Mouse (Mus musculus): ENCODE results near the gene Vps36. TPM values are rescaled to one million over a fixed set of nuclear protein-coding genes. Genes with fewer than 3 reads are reported as not detected.

Vps36 gene
- polyA plus RNA-seq, 1 experiment: 52.4 TPM

DNA sequence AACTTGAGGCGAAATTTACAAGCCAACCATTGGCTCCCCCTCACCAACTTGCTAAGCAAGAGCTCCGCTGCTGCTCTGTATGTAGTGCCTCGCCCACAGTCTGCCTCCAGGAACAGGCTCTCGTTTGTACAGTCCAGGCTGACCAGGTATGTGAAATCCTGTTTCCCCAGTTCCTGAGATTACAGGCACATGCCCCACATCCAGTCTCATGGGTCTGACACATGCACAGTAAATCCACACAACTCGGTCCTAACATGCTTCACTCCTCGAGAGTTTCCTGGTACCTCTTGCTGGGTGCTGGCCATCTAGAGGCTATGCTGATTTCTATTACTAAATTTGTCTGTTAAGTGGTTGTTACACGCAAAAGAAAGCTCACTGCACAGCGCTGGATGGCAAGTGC is 33.8 kb downstream of the Vps36 start:
- no peak overlapping the region for H3K27ac ChIP-seq (ENCODE audit: insufficient read depth, low read length)
- no peaks in the 10 kb centered on the region for H3K9me3 ChIP-seq (replicated peaks; ENCODE audit: control insufficient read depth, insufficient read depth, low read length, poor library complexity, severe bottlenecking)
- TF ChIP-seq EP300 (IDR thresholded peaks at IDR 0.05; ENCODE audit: insufficient read depth, low read depth, low read length) (no peak), POLR2A (IDR thresholded peaks at IDR 0.05; ENCODE audit: insufficient read depth, low read length) (no peak), CTCF (IDR thresholded peaks at IDR 0.05; ENCODE audit: low read depth, low read length) (no peak)
- H3K4me3 ChIP-seq (ENCODE audit: low read depth, low read length): no peak overlapping the region
- no peak overlapping the region for H3K9ac ChIP-seq (ENCODE audit: low read depth, poor library complexity, severe bottlenecking)
- H3K27me3 ChIP-seq (ENCODE audit: control insufficient read depth, insufficient read depth, low read length, poor library complexity, severe bottlenecking): peaks cover 2% of the 10 kb centered on the region; the same call in 1 of the 2 replicates
- H3K36me3 ChIP-seq (ENCODE audit: control insufficient read depth, insufficient read depth, low read length, poor library complexity, severe bottlenecking): no peaks in the 10 kb centered on the region; the same call in 1 of the 2 replicates
- no peaks in the 10 kb centered on the region for H3K4me1 ChIP-seq (ENCODE audit: control insufficient read depth, insufficient read depth, low read length)

GRCm38 (mm10) chr8:22227061-22227877 is 34.7 kb downstream of the Vps36 start, which contains the start of gene Thsd1:
Gene Thsd1 (plus strand): TSS chr8:22227313.
- peak within 1 kb of the TSS; percentile 41 for H3K9ac ChIP-seq (ENCODE audit: low read depth, poor library complexity, severe bottlenecking)
- no peak for TF ChIP-seq POLR2A (IDR thresholded peaks at IDR 0.05; ENCODE audit: insufficient read depth, low read length)
- no peak for TF ChIP-seq CTCF (IDR thresholded peaks at IDR 0.05; ENCODE audit: low read depth, low read length)
- TF ChIP-seq EP300 (IDR thresholded peaks at IDR 0.05; ENCODE audit: insufficient read depth, low read depth, low read length): no peak
- peak within 1 kb of the TSS; percentile 89 for H3K4me3 ChIP-seq (ENCODE audit: low read depth, low read length)
- H3K27ac ChIP-seq (ENCODE audit: insufficient read depth, low read length): no peak within 1 kb of the TSS
- no peaks in the 10 kb centered on the region for H3K36me3 ChIP-seq (ENCODE audit: control insufficient read depth, insufficient read depth, low read length, poor library complexity, severe bottlenecking)
- no peaks in the 10 kb centered on the region for H3K9me3 ChIP-seq (replicated peaks; ENCODE audit: control insufficient read depth, insufficient read depth, low read length, poor library complexity, severe bottlenecking)
- no peaks in the 10 kb centered on the region for H3K4me1 ChIP-seq (ENCODE audit: control insufficient read depth, insufficient read depth, low read length)
- H3K27me3 ChIP-seq (ENCODE audit: control insufficient read depth, insufficient read depth, low read length, poor library complexity, severe bottlenecking): peaks cover 2% of the 10 kb centered on the region; the same call in 1 of the 2 replicates

DNA sequence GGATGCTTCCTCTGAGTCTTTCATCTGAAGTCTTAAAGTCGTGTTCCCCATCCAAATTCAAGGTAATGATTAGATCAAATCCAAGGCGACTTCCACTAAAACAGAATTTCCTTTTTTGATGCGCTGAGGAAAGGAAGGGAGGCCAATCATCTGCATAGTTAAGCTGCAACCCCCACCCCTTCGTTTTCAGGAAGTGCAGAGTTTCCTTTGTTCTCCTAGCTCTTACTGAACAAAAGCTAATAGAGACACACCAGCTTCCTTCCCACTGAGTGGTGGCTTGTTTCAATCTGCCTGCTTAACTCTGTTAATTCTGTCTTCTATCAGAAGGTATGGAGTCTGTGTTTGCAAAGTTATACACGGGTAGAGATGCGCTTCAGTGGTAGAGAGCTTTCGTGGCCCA is 36.0 kb downstream of the Vps36 start:
- Histone ChIP-seq H3K36me3 (ENCODE audit: control insufficient read depth, insufficient read depth, low read length, poor library complexity, severe bottlenecking) (no peaks in the 10 kb centered on the region), H3K4me3 (ENCODE audit: low read depth, low read length) (no peak overlapping the region), H3K9me3 (replicated peaks; ENCODE audit: control insufficient read depth, insufficient read depth, low read length, poor library complexity, severe bottlenecking) (no peaks in the 10 kb centered on the region), H3K27me3 (ENCODE audit: control insufficient read depth, insufficient read depth, low read length, poor library complexity, severe bottlenecking) (peaks cover 2% of the 10 kb centered on the region; the same call in 1 of the 2 replicates), H3K9ac (ENCODE audit: low read depth, poor library complexity, severe bottlenecking) (no peak overlapping the region), H3K27ac (ENCODE audit: insufficient read depth, low read length) (no peak overlapping the region), H3K4me1 (ENCODE audit: control insufficient read depth, insufficient read depth, low read length) (no peaks in the 10 kb centered on the region)
- TF ChIP-seq EP300 (IDR thresholded peaks at IDR 0.05; ENCODE audit: insufficient read depth, low read depth, low read length): no peak
- TF ChIP-seq POLR2A (IDR thresholded peaks at IDR 0.05; ENCODE audit: insufficient read depth, low read length): no peak
- no peak for TF ChIP-seq CTCF (IDR thresholded peaks at IDR 0.05; ENCODE audit: low read depth, low read length)

- H3K9me3 ChIP-seq (replicated peaks; ENCODE audit: control insufficient read depth, insufficient read depth, low read length, poor library complexity, severe bottlenecking): no peaks in the 10 kb centered on the region
- no peaks in the 10 kb centered on the region for H3K36me3 ChIP-seq (ENCODE audit: control insufficient read depth, insufficient read depth, low read length, poor library complexity, severe bottlenecking)
- H3K27ac ChIP-seq (ENCODE audit: insufficient read depth, low read length): no peak overlapping the region
- TF ChIP-seq POLR2A (IDR thresholded peaks at IDR 0.05; ENCODE audit: insufficient read depth, low read length) (no peak), EP300 (IDR thresholded peaks at IDR 0.05; ENCODE audit: insufficient read depth, low read depth, low read length) (no peak), CTCF (IDR thresholded peaks at IDR 0.05; ENCODE audit: low read depth, low read length) (no peak)
- H3K4me1 ChIP-seq (ENCODE audit: control insufficient read depth, insufficient read depth, low read length): no peaks in the 10 kb centered on the region
- no peaks in the 10 kb centered on the region for H3K27me3 ChIP-seq (ENCODE audit: control insufficient read depth, insufficient read depth, low read length, poor library complexity, severe bottlenecking)
- H3K9ac ChIP-seq (ENCODE audit: low read depth, poor library complexity, severe bottlenecking): no peak overlapping the region
- no peak overlapping the region for H3K4me3 ChIP-seq (ENCODE audit: low read depth, low read length)
These were observed 50.4 kb downstream of the Vps36 start for GRCm38 (mm10) chr8:22242986-22243385.

DNA sequence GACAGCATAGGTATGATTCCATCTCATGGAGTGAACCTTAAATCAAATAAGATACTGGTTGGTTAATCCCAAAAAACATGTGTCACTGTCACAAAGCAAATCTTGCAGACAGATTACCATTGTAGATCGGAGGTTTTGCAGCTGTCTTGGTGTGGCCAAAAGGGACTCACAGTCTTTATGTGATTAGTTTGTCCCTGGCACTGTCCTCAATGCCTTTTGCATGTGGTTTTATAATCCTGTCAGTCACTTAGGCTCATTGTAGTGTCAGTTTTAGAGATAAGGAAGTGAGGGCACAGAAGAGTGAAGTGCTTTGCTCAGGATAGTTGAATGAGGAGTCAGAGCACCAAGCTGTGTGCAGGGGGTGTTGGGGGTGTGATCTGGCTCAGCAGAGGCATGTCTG is 53.1 kb downstream of the Vps36 start:
- no peak overlapping the region for H3K4me3 ChIP-seq (ENCODE audit: low read depth, low read length)
- no peaks in the 10 kb centered on the region for H3K4me1 ChIP-seq (ENCODE audit: control insufficient read depth, insufficient read depth, low read length)
- no peak for TF ChIP-seq EP300 (IDR thresholded peaks at IDR 0.05; ENCODE audit: insufficient read depth, low read depth, low read length)
- TF ChIP-seq CTCF (IDR thresholded peaks at IDR 0.05; ENCODE audit: low read depth, low read length): no peak
- TF ChIP-seq POLR2A (IDR thresholded peaks at IDR 0.05; ENCODE audit: insufficient read depth, low read length): no peak
- H3K27me3 ChIP-seq (ENCODE audit: control insufficient read depth, insufficient read depth, low read length, poor library complexity, severe bottlenecking): no peaks in the 10 kb centered on the region
- no peak overlapping the region for H3K27ac ChIP-seq (ENCODE audit: insufficient read depth, low read length)
- no peak overlapping the region for H3K9ac ChIP-seq (ENCODE audit: low read depth, poor library complexity, severe bottlenecking)
- H3K36me3 ChIP-seq (ENCODE audit: control insufficient read depth, insufficient read depth, low read length, poor library complexity, severe bottlenecking): no peaks in the 10 kb centered on the region
- H3K9me3 ChIP-seq (replicated peaks; ENCODE audit: control insufficient read depth, insufficient read depth, low read length, poor library complexity, severe bottlenecking): no peaks in the 10 kb centered on the region

GRCm38 (mm10) chr8:22247956-22248355 is 55.3 kb downstream of the Vps36 start:
- TF ChIP-seq EP300 (IDR thresholded peaks at IDR 0.05; ENCODE audit: insufficient read depth, low read depth, low read length) (no peak), POLR2A (IDR thresholded peaks at IDR 0.05; ENCODE audit: insufficient read depth, low read length) (no peak), CTCF (IDR thresholded peaks at IDR 0.05; ENCODE audit: low read depth, low read length) (no peak)

More at GRCm38 (mm10) chr8:22247956-22248355, 55.3 kb downstream of the Vps36 start:
- H3K36me3 ChIP-seq (ENCODE audit: control insufficient read depth, insufficient read depth, low read length, poor library complexity, severe bottlenecking): no peaks in the 10 kb centered on the region
- no peak overlapping the region for H3K4me3 ChIP-seq (ENCODE audit: low read depth, low read length)
- no peak overlapping the region for H3K27ac ChIP-seq (ENCODE audit: insufficient read depth, low read length)
- H3K9ac ChIP-seq (ENCODE audit: low read depth, poor library complexity, severe bottlenecking): no peak overlapping the region
- H3K27me3 ChIP-seq (ENCODE audit: control insufficient read depth, insufficient read depth, low read length, poor library complexity, severe bottlenecking): no peaks in the 10 kb centered on the region
- H3K9me3 ChIP-seq (replicated peaks; ENCODE audit: control insufficient read depth, insufficient read depth, low read length, poor library complexity, severe bottlenecking): no peaks in the 10 kb centered on the region
- no peaks in the 10 kb centered on the region for H3K4me1 ChIP-seq (ENCODE audit: control insufficient read depth, insufficient read depth, low read length)

Measured in ES-Bruce4 (cell line).